In the genomic region with DNA sequence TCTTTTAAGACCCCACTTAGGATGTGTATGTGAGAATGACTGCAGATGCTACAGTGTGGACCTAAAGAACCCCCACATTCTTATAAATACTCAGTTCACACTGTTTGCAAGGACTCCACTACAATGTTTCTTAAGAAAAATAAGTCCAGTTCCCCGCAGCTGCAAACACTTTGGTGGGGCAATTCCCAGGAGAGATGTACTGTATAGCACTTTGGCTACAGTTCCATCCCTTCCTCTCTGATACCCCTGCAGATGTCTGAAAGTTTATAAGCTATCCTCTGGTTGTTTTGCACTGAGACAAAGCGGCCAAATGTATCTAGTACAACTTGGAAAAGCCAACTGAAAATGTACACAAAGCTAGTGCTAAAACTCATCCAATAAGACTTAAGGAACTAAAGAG, we compare ENCODE assay signal across 18 mouse cellular contexts. TPM values are rescaled to one million over a fixed set of nuclear protein-coding genes. Genes with fewer than 3 reads are reported as not detected.
A peak's percentile ranks its signal among the peaks of the same experiment; 100 is the strongest.
DNase-seq lines count a peak whose midpoint lies in the region; ATAC-seq and TF ChIP-seq lines count a peak whose summit lies in the region.
"Had no signal": no experiment of that assay in that cellular context is flagged by ENCODE, and none has a peak within 500 bp of the region (broad histone marks: within the 10 kb centered on the region; RNA-seq: fewer than 3 reads in every experiment).

No protein-coding gene starts in this region.

- no peak for TF ChIP-seq RAD21 in CH12.LX (IDR thresholded peaks at IDR 0.05; ENCODE audit: low read depth, low read length)

- TF ChIP-seq CTCF in liver, postnatal 0 days (IDR thresholded peaks at IDR 0.05; ENCODE audit: low read depth), result no peak
- TF ChIP-seq CTCF in CH12.LX (conservative IDR thresholded peaks at IDR 0.05 in 1 of 2, IDR thresholded peaks at IDR 0.05 in 1 of 2; ENCODE audit: low read depth in 2 of 2, low read length in 2 of 2), result no peak
- no peak for TF ChIP-seq CTCF in intestine, postnatal 0 days (IDR thresholded peaks at IDR 0.05; ENCODE audit: low read depth)

- H3K79me2 ChIP-seq in CH12.LX (replicated peaks; ENCODE audit: control insufficient read depth, extremely low read depth, insufficient read depth, poor library complexity, severe bottlenecking), result no peaks in the 10 kb centered on the region

- H3K4me3 ChIP-seq in heart, embryonic 12.5 days, result no peak overlapping the region
- H3K4me3 ChIP-seq in liver, postnatal 0 days (ENCODE audit: low read depth, low read length), result no peak overlapping the region
- H3K4me3 ChIP-seq in CH12.LX (replicated peaks in 1 of 3; ENCODE audit: low read depth in 2 of 3, low read length in 2 of 3, poor library complexity in 1 of 3), result peak overlapping the region in 1 of 3 experiments; percentile 45
- peak overlapping the region; percentile 88; the same call in 1 of the 2 replicates for H3K4me3 ChIP-seq in intestine, postnatal 0 days (ENCODE audit: low read depth, low read length)
- H3K4me3 ChIP-seq: erythroblast, embryonic 14.5 days had no signal

- no peak for TF ChIP-seq EP300 in liver, postnatal 0 days (IDR thresholded peaks at IDR 0.05; ENCODE audit: low read depth)
- no peak for TF ChIP-seq EP300 in CH12.LX (IDR thresholded peaks at IDR 0.05; ENCODE audit: low read length)

- WGBS in heart, embryonic 12.5 days, result 68% methylated on average over 2 of the region's 2 CpGs
- WGBS in liver, postnatal 0 days (ENCODE audit: insufficient replicate concordance), result 60% methylated on average over 2 of the region's 2 CpGs
- 69% methylated on average over 2 of the region's 2 CpGs for WGBS in intestine, postnatal 0 days

- no peak overlapping the region for H3K4me2 ChIP-seq in heart, embryonic 12.5 days
- H3K4me2 ChIP-seq in liver, postnatal 0 days (ENCODE audit: low read depth, low read length), result peak overlapping the region; percentile 80
- H3K4me2 ChIP-seq in CH12.LX (ENCODE audit: insufficient read depth, low read depth, poor library complexity, severe bottlenecking), result peak overlapping the region; percentile 87; the same call in 1 of the 2 replicates
- H3K4me2 ChIP-seq in intestine, postnatal 0 days (replicated peaks; ENCODE audit: low read depth), result no peak overlapping the region; the same call in 1 of the 2 replicates

- H3K4me1 ChIP-seq in heart, embryonic 12.5 days (replicated peaks), result 0 out of 2 replicates have a peak, but pooled peaks cover 7% of the 10 kb centered on the region
- 0 out of 2 replicates have a peak, but pooled peaks cover 4% of the 10 kb centered on the region for H3K4me1 ChIP-seq in liver, postnatal 0 days (ENCODE audit: insufficient read depth)
- H3K4me1 ChIP-seq in CH12.LX (ENCODE audit: control insufficient read depth in 1 of 2, insufficient read depth in 2 of 2), result peaks cover 0 to 24% of the 10 kb centered on the region in 2 experiments; a peak in 2 of 4 replicates
- no peaks in the 10 kb centered on the region for H3K4me1 ChIP-seq in intestine, postnatal 0 days (replicated peaks; ENCODE audit: control insufficient read depth, insufficient read depth, low read length)

- no peak overlapping the region for H3K9ac ChIP-seq in heart, embryonic 12.5 days
- H3K9ac ChIP-seq in liver, postnatal 0 days (replicated peaks), result no peak overlapping the region
- no peak overlapping the region for H3K9ac ChIP-seq in CH12.LX (ENCODE audit: insufficient read depth, low read depth)
- H3K9ac ChIP-seq in intestine, postnatal 0 days (ENCODE audit: low read depth, low read length), result no peak overlapping the region

- H3K27ac ChIP-seq in heart, embryonic 12.5 days (ENCODE audit: poor library complexity, severe bottlenecking), result no peak overlapping the region
- H3K27ac ChIP-seq in liver, postnatal 0 days (ENCODE audit: low read depth), result peak overlapping the region; percentile 55; the same call in 1 of the 2 replicates
- H3K27ac ChIP-seq in CH12.LX (ENCODE audit: insufficient read depth, low read depth), result no peak overlapping the region
- H3K27ac ChIP-seq in intestine, postnatal 0 days (ENCODE audit: low read depth, low read length), result no peak overlapping the region
- H3K27ac ChIP-seq: midbrain, embryonic 10.5 days had no signal

- dilution Hi-C loops in CH12.LX (cut with MboI; ENCODE audit: extremely low pct_ligation_motif_present, extremely low pct_unique_long_range_greater_than_20kb, low sequenced_read_pairs), result no loop called here

- H3K27me3 ChIP-seq in heart, embryonic 12.5 days (replicated peaks), result peaks cover 5% of the 10 kb centered on the region; the same call in 1 of the 2 replicates
- H3K27me3 ChIP-seq in liver, postnatal 0 days (ENCODE audit: insufficient read depth, low read length), result peaks cover 19% of the 10 kb centered on the region
- no peaks in the 10 kb centered on the region for H3K27me3 ChIP-seq in CH12.LX (replicated peaks)
- H3K27me3 ChIP-seq in intestine, postnatal 0 days (replicated peaks; ENCODE audit: control insufficient read depth, insufficient read depth, low read length), result no peaks in the 10 kb centered on the region
- H3K27me3 ChIP-seq: Patski had no signal

- no peaks in the 10 kb centered on the region for H3K36me3 ChIP-seq in heart, embryonic 12.5 days
- no peaks in the 10 kb centered on the region for H3K36me3 ChIP-seq in liver, postnatal 0 days (replicated peaks; ENCODE audit: insufficient read depth, low read length)
- no peaks in the 10 kb centered on the region for H3K36me3 ChIP-seq in CH12.LX (replicated peaks in 1 of 2; ENCODE audit: control insufficient read depth in 1 of 2, insufficient read depth in 1 of 2, low read length in 1 of 2)
- H3K36me3 ChIP-seq in intestine, postnatal 0 days (ENCODE audit: control insufficient read depth, insufficient read depth), result no peaks in the 10 kb centered on the region
- H3K36me3 ChIP-seq: midbrain, embryonic 10.5 days had no signal

- ATAC-seq in heart, embryonic 12.5 days (ENCODE audit: insufficient number of reproducible peaks, low FRiP score), result no peak
- 0 out of 2 replicates have a peak, but pooled peaks have one; percentile 35 for ATAC-seq in liver, postnatal 0 days
- ATAC-seq in intestine, postnatal 0 days, result no peak
- ATAC-seq in erythroid progenitor cell, adult 5-6 weeks (replicated peaks; ENCODE audit: low FRiP score, poor library complexity, severe bottlenecking), result no peak
- ATAC-seq: CD4-positive, CD25-positive, alpha-beta regulatory T cell, adult 4 months; Patski had no signal

- H3K9me3 ChIP-seq in heart, embryonic 12.5 days (replicated peaks), result 0 out of 2 replicates have a peak, but pooled peaks cover 2% of the 10 kb centered on the region
- H3K9me3 ChIP-seq in liver, postnatal 0 days (ENCODE audit: low read length), result no peaks in the 10 kb centered on the region
- peaks cover 3% of the 10 kb centered on the region for H3K9me3 ChIP-seq in CH12.LX (replicated peaks; ENCODE audit: low read length)
- no peaks in the 10 kb centered on the region for H3K9me3 ChIP-seq in intestine, postnatal 0 days (ENCODE audit: control insufficient read depth)
- H3K9me3 ChIP-seq: midbrain, embryonic 10.5 days had no signal

- in situ Hi-C loops in CH12.LX (cut with MboI; ENCODE audit: low pct_ligation_motif_present, low pct_unique_long_range_greater_than_20kb, low sequenced_read_pairs), result loop anchor here (10.0 kb wide), 1 partner anchor 202 kb away; no protein-coding TSS in a partner anchor

- peak; percentile 34 to 35 for DNase-seq in heart, adult 18-20 months
- no peak for DNase-seq in liver, postnatal 0 days
- DNase-seq in liver, result no peak
- no peak for DNase-seq in CH12.LX (ENCODE audit: extremely low read depth)
- no peak for DNase-seq in urinary bladder, adult 18-20 months (ENCODE audit: low spot score in 2 of 2)
- DNase-seq: adrenal gland, adult 2 months; cerebellum, postnatal 25 days; kidney, postnatal 10 days; left cerebral cortex, postnatal 4 days; lung, adult 2 months; right cerebral cortex, adult 18-20 months had no signal

- TF ChIP-seq POLR2A in CH12.LX (IDR thresholded peaks at IDR 0.05; ENCODE audit: low read depth, low read length), result no peak

TF ChIP-seq in CH12.LX, 34 proteins besides CTCF, POLR2A, EP300 and RAD21:
- no peak for TF ChIP-seq CHD2 (IDR thresholded peaks at IDR 0.05; ENCODE audit: low read length)
- TF ChIP-seq MXI1 (IDR thresholded peaks at IDR 0.05; ENCODE audit: low read depth, low read length), result no peak
- TF ChIP-seq SMC3 (IDR thresholded peaks at IDR 0.05; ENCODE audit: low read depth, low read length), result no peak
- no peak for TF ChIP-seq USF2 (conservative IDR thresholded peaks at IDR 0.05; ENCODE audit: low read depth, low read length)
- no peak for TF ChIP-seq E2F4 (IDR thresholded peaks at IDR 0.05; ENCODE audit: insufficient replicate concordance, low read depth, low read length)
- TF ChIP-seq NRF1 (IDR thresholded peaks at IDR 0.05; ENCODE audit: low read depth, low read length), result no peak
- TF ChIP-seq ELF1 (IDR thresholded peaks at IDR 0.05; ENCODE audit: low read depth, low read length), result no peak

RNA-seq across cellular contexts. Expression of a gene that starts 8.0 kb away (rescaled TPM):
- 10 to 100 TPM; 11.4 to 13.5 TPM for total RNA-seq in heart, adult 18-20 months (2021)
- 16.2 and 18.4 TPM in 2 replicates for polyA plus RNA-seq in heart, embryonic 12.5 days (2016; fragmentation: Nextera tagmentation; extraction: Ambion mirVana)
- 2.4 and 4.8 TPM in 2 replicates for polyA plus RNA-seq in liver, postnatal 0 days (2015; fragmentation: Nextera tagmentation; extraction: Ambion mirVana)
- total RNA-seq in CH12.LX (2012; rRNA removed), result 2.2 TPM in 2 replicates
- 2.2 and 2.4 TPM in 2 replicates for total RNA-seq in CH12.LX (2014; rRNA removed)
- 6.5 and 7.4 TPM in 2 replicates for polyA plus RNA-seq in CH12.LX (2012; ENCODE audit: insufficient read length, low read depth)
- polyA plus RNA-seq in intestine, postnatal 0 days (2015; fragmentation: Nextera tagmentation; extraction: Ambion mirVana), result 204 and 209 TPM in 2 replicates
- 4.2 and 9.7 TPM in 2 replicates for total RNA-seq in erythroid progenitor cell, adult 5-6 weeks (2015; ENCODE audit: low replicate concordance)
- 3.0 and 3.1 TPM in 2 replicates for total RNA-seq in erythroid progenitor cell, adult 5-6 weeks (2017; ENCODE audit: low replicate concordance)

Comparison
In these comparisons a context has a peak if more than half of its experiments do, and no peak if none do; other contexts are left out.
1. DNase-seq: peak in heart, adult 18-20 months (2 of 2); none in liver, postnatal 0 days (single experiment), liver (single experiment), CH12.LX (single experiment) and urinary bladder, adult 18-20 months (0 of 2).
2. H3K4me2 ChIP-seq: peak in liver, postnatal 0 days (single experiment) and CH12.LX (single experiment); none in heart, embryonic 12.5 days (single experiment) and intestine, postnatal 0 days (single experiment).
3. RNA of a gene that starts 8.0 kb away (polyA plus RNA-seq): 204 to 209 TPM in intestine, postnatal 0 days; 16.2 to 18.4 TPM in heart, embryonic 12.5 days, 6.5 to 7.4 TPM in CH12.LX and 2.4 to 4.8 TPM in liver, postnatal 0 days; every median in the first group is over 10 times any median in the second.